Mouse (Mus musculus) mesoderm, embryonic 11.5 days (tissue): Measurements from ENCODE around the gene Spire2.

Source experiments
- DNase-seq: peaks from one replicate; pipeline ENCODE4 v3.0.0-alpha.2; 2012; ENCODE audit warnings: low read depth, low spot score

The Spire2 gene

GRCm38 (mm10) chr8:123333864-123334263 is 1.4 kb downstream of the Spire2 start:
- DNase-seq: no peak

DNA sequence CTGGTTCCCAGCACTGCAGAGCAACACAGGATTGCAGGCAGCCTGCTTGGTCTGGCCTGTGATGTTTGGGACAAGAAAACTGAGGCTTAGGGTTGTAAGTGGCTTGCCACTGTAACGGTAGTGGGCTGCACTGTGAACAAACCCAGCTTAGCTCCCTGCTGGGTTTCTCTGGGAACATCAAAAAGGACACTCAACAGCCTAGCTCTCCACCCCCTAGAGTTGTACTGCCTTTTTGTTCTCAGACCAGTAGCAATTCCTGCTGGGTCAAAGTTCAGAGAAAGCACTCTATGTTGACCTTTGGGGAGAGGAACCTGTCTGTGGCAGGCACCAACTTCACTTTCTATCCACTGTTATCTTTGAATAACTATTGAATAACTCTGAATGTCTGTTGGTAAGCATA is 2.0 kb downstream of the Spire2 start:
- no peak for DNase-seq

DNA sequence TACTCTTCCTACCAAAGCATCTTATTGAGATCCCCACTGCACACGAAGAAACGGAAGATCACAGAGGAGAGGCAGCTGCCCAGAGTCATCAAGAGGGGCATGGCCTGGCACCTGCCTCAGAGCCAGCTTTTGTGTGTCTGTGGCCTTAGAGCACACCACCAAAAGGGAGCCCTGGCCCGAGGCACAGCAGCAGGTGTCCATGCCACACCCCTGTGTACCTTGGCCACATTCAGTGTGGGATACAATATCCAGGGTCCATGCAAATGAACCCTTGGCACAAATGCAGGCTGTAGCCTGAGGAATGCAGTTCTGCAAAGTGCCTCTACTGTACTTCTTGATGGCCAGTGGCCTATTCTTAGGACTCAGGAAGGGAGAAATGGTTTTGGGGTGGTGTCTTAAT is 5.0 kb downstream of the Spire2 start:
- DNase-seq: no peak

DNA sequence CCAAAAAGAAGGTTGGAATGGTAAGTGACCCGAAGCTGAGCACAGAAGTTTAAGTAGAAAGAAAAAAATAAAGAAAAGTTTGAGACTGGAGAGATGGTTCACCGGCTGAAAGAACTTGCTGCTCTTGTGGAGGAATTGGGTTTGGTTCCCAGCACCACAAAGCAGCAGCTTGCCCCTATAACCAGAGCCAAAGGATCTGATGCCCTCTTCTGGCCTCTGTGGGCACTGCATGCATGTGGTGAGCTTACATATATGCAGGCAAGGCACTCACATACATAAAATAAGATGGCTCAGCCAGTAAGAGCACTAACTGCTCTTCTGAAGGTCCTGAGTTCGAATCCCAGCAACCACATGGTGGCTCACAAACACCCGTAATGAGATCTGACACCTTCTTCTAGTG is 7.6 kb downstream of the Spire2 start:
- no peak for DNase-seq

- DNase-seq: no peak
These were observed 8.8 kb downstream of the Spire2 start for GRCm38 (mm10) chr8:123341040-123342015.

GRCm38 (mm10) chr8:123342253-123342652 is 9.7 kb downstream of the Spire2 start:
- no peak for DNase-seq

- no peak for DNase-seq
These were observed 10.4 kb downstream of the Spire2 start for GRCm38 (mm10) chr8:123342911-123343310.

DNA sequence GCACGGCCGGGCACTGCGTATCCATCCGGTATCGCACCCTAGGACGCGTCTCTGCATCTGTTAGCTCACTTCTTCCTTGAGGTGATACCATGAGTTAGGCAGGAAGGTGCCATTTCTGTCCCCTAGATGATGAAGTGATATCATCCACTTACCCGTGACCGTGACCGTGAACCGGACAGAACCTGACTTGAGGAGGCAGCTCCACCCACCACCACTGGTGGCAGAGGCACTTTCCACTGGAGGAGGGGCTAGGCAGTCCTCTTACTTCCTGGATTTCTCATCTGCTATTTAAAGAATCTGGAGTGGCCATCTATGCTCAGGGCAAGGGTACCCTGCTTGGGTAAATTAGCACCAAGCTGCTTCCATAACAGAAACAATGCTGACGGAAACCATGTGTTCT is 10.9 kb downstream of the Spire2 start:
- DNase-seq: no peak

DNA sequence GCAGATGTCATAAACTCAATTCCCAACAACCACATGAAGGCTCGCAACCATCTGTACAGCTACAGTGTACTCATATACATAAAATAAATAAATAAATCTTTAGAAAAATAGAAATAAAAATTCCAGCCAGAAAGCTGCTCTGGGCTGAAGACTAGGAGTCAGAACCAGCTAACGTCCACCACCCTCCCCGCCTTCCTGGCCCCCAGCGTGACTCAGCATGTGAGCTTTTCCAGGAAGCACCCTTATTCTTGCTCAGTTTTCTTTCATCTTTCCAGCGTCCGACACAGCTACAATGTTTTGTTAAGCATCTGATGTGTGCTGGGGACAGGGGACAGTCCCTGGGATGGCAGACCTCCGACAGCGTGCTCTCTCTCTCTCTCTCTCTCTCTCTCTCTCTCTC is 12.6 kb downstream of the Spire2 start:
- no peak for DNase-seq

- DNase-seq: no peak
These were observed 13.3 kb downstream of the Spire2 start for GRCm38 (mm10) chr8:123345856-123346255.

DNA sequence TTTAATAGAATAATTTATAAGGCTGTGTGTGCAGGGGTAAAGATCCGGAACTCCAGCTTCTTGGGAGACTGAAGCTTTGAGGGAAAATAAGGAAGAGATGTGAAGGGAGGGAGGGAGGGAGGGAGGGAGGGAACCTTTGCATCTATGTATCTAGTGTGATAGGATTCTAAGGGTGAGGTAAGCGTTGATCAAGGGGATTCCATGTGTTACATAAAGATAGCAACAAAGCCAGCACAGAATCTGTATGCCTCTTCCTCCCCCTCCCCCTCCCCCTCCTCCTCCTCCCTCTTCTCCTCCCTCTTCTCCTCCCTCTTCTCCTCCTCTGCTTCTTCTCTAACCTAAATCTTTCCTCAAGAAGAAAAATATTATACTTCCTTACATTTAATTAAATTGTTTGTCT is 14.8 kb downstream of the Spire2 start:
- DNase-seq: no peak

GRCm38 (mm10) chr8:123348237-123348843 is 15.8 kb downstream of the Spire2 start:
- DNase-seq: no peak

GRCm38 (mm10) chr8:123349073-123349472 is 16.6 kb downstream of the Spire2 start:
- DNase-seq: no peak

DNA sequence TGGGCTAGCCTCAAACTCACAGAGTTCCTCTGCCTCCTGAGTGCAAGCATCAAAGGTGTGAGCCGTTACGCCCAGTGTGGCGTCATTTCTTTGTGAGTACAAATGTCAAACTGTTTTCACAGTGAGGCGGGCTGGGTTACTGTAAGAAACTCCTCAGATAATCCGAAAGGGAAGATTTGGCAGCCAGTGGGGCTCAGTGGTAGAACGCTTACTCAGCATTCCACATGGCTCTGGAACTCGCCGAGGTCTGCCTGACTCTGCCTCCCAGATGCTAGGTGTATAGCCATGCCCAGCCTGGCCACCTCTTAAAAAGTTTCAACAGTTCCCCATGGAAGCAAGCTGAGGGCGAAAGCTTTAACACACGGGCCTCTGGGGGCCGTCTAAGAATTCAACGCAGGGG is 19.6 kb downstream of the Spire2 start:
- DNase-seq: no peak

DNA sequence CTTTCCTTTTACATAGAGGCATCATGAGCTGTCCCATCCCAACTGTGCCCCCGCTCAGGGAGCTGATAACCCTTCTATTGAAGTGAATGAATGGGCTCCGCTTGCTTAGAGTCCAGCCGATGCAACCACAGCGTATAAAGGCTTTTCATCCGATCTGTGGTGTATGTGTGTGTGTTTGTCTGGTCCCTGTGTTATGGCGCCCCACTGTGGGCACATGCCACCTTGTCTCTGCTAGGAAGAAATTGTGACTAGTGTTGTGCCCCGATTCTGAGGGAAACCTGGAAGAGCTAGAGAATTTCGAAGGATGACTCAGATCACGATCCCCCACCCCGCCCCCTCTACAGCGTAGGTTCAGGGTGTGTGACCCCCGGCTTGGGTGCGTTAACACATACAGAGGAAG is 20.3 kb downstream of the Spire2 start:
- no peak for DNase-seq

DNA sequence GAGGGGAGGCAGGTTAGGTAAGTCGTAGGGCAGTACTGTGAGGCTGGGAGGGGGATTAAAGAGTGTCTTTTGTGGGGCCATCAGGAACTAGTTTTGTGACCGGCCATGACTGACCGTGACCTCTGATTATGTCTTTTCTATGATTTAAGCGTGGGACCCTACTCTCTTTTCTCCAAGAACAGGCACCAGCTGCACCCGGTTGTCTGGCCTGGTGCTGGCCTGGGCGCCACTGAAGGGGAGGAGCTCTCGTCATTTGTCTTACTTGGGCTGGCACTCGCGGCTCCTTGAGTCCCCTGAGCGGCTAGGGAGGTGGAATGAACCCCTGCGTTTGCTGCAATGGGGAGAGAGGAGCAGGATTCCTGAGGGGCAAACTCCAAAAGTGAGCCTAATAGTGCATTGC is 20.7 kb downstream of the Spire2 start:
- DNase-seq: no peak

DNA sequence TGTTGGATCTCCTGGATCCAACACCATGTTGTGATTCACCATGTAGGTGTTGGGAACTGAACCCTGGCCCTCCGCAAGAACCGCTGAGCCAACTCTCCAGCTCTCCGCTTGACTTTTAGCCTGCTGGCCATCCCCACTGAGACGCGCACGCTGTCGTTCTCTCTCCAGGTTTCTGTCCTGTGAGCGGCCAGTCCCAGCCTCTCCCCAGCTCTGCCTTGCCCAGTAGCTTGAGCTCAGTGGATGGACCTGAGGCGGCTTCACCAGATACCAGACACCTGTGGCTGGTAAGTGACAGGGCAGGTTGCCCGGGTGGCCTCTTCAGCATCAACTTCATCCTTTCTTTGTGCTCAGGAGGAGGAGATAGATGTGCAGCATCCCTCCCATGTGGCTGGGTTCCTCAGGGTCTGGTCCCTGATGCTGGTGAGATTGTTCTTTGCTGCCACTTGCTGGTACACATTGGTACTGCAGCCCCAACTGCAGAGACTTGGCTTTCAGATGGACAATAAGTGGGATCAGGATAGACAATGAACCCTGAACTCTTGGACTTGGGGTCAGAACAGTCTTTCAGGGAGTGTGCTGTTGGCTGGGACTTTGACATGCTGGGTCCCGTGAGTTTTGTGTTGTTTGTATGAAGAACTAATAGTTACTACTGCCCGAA is 28.7 kb downstream of the Spire2 start:
- peak; percentile 85 for DNase-seq

GRCm38 (mm10) chr8:123373403-123374238 is 41.1 kb downstream of the Spire2 start, which contains the start of gene Tcf25:
TSS of gene Tcf25 (plus strand) at chr8:123373753.
- peak; percentile 98 for DNase-seq

- DNase-seq: peak; percentile 96
These were observed 41.7 kb downstream of the Spire2 start for GRCm38 (mm10) chr8:123374239-123374578.

DNA sequence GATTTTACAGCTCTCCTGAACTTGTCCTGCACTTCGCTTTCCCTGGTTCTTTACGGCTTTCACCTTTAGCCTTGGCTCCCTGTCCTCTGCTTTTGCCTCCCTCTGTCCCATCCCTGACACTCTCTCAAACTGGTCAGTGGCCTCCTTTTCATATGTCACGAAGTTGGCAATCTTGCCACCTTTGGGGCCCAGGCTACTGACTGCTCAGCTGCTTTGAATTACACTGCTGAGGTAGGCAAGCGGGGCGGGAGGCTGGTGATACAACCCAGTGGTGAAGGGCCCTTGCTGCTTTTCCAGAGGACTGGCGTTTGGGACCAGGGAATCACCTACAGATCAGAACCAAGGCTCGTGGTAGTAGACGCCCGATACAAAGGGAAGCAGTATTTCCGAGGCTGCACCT is 43.2 kb downstream of the Spire2 start:
- no peak for DNase-seq

DNA sequence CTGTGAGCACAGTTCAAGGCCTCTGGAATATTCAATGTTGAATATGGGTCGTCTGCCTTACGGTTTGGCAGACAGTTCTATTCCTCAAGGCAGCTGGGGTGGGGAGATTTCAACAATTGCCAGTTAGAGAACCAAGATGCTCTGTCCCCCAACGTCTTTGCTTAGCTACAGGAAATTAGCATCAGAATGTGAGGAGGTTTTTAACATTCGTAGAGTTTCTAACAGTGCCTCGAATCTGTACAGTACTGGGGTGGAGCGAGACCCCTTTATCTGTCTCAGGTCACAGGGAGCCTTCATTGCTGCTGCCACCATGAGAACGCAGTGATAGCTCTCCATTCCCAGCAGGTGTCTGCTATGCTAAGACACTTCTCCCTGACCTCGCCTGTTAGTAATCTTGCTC is 43.6 kb downstream of the Spire2 start:
- DNase-seq: no peak

- no peak for DNase-seq
These were observed 49.2 kb downstream of the Spire2 start for GRCm38 (mm10) chr8:123381711-123382110.
